Comparison of ENCODE assay signal across 20 mouse cellular contexts in genomic region chr6:127593487-127593886, GRCm38 (mm10). TPM values are rescaled to one million over a fixed set of nuclear protein-coding genes. Genes with fewer than 3 reads are reported as not detected.
A peak's percentile ranks its signal among the peaks of the same experiment; 100 is the strongest.
DNase-seq lines count a peak whose midpoint lies in the region; ATAC-seq and TF ChIP-seq lines count a peak whose summit lies in the region.
"Had no signal": no experiment of that assay in that cellular context is flagged by ENCODE, and none has a peak within 500 bp of the region (broad histone marks: within the 10 kb centered on the region; RNA-seq: fewer than 3 reads in every experiment).

No protein-coding gene starts in this region.

- no peak overlapping the region for H3K9ac ChIP-seq in forebrain, postnatal 0 days
- H3K9ac ChIP-seq in forebrain, embryonic 11.5 days (ENCODE audit: low read length): no peak overlapping the region
- H3K9ac ChIP-seq: intestine, embryonic 15.5 days; liver, embryonic 15.5 days; neural tube, embryonic 15.5 days had no signal

- H3K9me3 ChIP-seq in forebrain, postnatal 0 days (ENCODE audit: low read length): no peaks in the 10 kb centered on the region
- H3K9me3 ChIP-seq in forebrain, embryonic 11.5 days (ENCODE audit: control insufficient read depth, low read length): no peaks in the 10 kb centered on the region
- H3K9me3 ChIP-seq: embryonic facial prominence, embryonic 10.5 days; intestine, embryonic 15.5 days; liver, embryonic 15.5 days; neural tube, embryonic 15.5 days had no signal

- no peak overlapping the region for H3K27ac ChIP-seq in forebrain, postnatal 0 days (ENCODE audit: low read depth, low read length)
- H3K27ac ChIP-seq in forebrain, embryonic 11.5 days (ENCODE audit: low read depth, low read length): no peak overlapping the region
- no peak overlapping the region for H3K27ac ChIP-seq in thymus, adult 2 months (ENCODE audit: control insufficient read depth, insufficient read depth, low read length)
- H3K27ac ChIP-seq: embryonic facial prominence, embryonic 10.5 days; intestine, embryonic 15.5 days; liver, embryonic 15.5 days; neural tube, embryonic 15.5 days had no signal

- no peak for TF ChIP-seq POLR2A in brain, embryonic 14.5 days (IDR thresholded peaks at IDR 0.05; ENCODE audit: borderline replicate concordance, extremely low read depth, insufficient read depth, insufficient read length, poor library complexity, severe bottlenecking)
- no peak for TF ChIP-seq POLR2A in thymus, adult 2 months (IDR thresholded peaks at IDR 0.05; ENCODE audit: control insufficient read depth, extremely low read depth, insufficient read depth, low read length, poor library complexity)

- no peaks in the 10 kb centered on the region for H3K36me3 ChIP-seq in forebrain, postnatal 0 days (ENCODE audit: insufficient read depth)
- no peaks in the 10 kb centered on the region for H3K36me3 ChIP-seq in forebrain, embryonic 11.5 days (ENCODE audit: control insufficient read depth, insufficient read depth, low read length)
- no peaks in the 10 kb centered on the region; the same call in 1 of the 2 replicates for H3K36me3 ChIP-seq in thymus, adult 2 months (ENCODE audit: control insufficient read depth, insufficient read depth, low read length)
- H3K36me3 ChIP-seq: embryonic facial prominence, embryonic 10.5 days; intestine, embryonic 15.5 days; liver, embryonic 15.5 days; neural tube, embryonic 15.5 days had no signal

- DNase-seq in forebrain, postnatal 0 days: no peak
- DNase-seq in forebrain, embryonic 11.5 days (ENCODE audit: low spot score): no peak
- DNase-seq in layer of hippocampus, postnatal 36 days: peak; percentile 13 to 27
- no peak for DNase-seq in layer of hippocampus, adult 18-20 months (ENCODE audit: low spot score in 2 of 2)
- peak; percentile 73 for DNase-seq in brain, embryonic 14.5 days (ENCODE audit: low read depth)
- peak; percentile 27 for DNase-seq in thymus, adult 2 months
- no peak for DNase-seq in heart, adult 9 months (ENCODE audit: low spot score in 2 of 2)
- DNase-seq: gastrocnemius, postnatal 36 days; heart, postnatal 14 days; kidney, postnatal 4 days; lung, postnatal 14 days had no signal

- ATAC-seq in forebrain, postnatal 0 days: peak; percentile 37; the same call in 1 of the 2 replicates
- ATAC-seq in forebrain, embryonic 11.5 days (replicated peaks; ENCODE audit: low FRiP score): no peak
- no peak for ATAC-seq in CD4-positive, CD25-positive, alpha-beta regulatory T cell, adult 4 months
- ATAC-seq: activated CD4-positive, CD25-positive, alpha-beta regulatory T cell, adult 4 months; intestine, embryonic 15.5 days; Patski had no signal

- H3K27me3 ChIP-seq in forebrain, postnatal 0 days (ENCODE audit: insufficient read depth, low read length): no peaks in the 10 kb centered on the region
- no peaks in the 10 kb centered on the region for H3K27me3 ChIP-seq in forebrain, embryonic 11.5 days (ENCODE audit: control insufficient read depth, insufficient read depth, low read length)
- no peaks in the 10 kb centered on the region for H3K27me3 ChIP-seq in thymus, adult 2 months (ENCODE audit: control insufficient read depth, insufficient read depth, low read length)
- H3K27me3 ChIP-seq: intestine, embryonic 15.5 days; liver, embryonic 15.5 days; neural tube, embryonic 15.5 days had no signal

- no peak overlapping the region for H3K4me2 ChIP-seq in forebrain, postnatal 0 days (ENCODE audit: low read depth)
- H3K4me2 ChIP-seq in forebrain, embryonic 11.5 days (ENCODE audit: low read depth, low read length, severe bottlenecking): no peak overlapping the region
- H3K4me2 ChIP-seq: heart, embryonic 11.5 days; intestine, embryonic 15.5 days; liver, embryonic 15.5 days; midbrain, embryonic 11.5 days; neural tube, embryonic 15.5 days had no signal

- H3K4me1 ChIP-seq in forebrain, postnatal 0 days (ENCODE audit: insufficient read depth): no peaks in the 10 kb centered on the region
- no peaks in the 10 kb centered on the region for H3K4me1 ChIP-seq in forebrain, embryonic 11.5 days (replicated peaks; ENCODE audit: control insufficient read depth, insufficient read depth, low read length)
- peaks cover 22% of the 10 kb centered on the region for H3K4me1 ChIP-seq in thymus, adult 2 months (replicated peaks; ENCODE audit: control insufficient read depth, insufficient read depth, low read length)

- TF ChIP-seq CTCF in forebrain, postnatal 0 days (IDR thresholded peaks at IDR 0.05; ENCODE audit: low read depth): no peak
- TF ChIP-seq CTCF in brain, embryonic 14.5 days (IDR thresholded peaks at IDR 0.05; ENCODE audit: borderline replicate concordance, extremely low read depth, insufficient read depth, insufficient read length): no peak
- TF ChIP-seq CTCF in thymus, adult 2 months (IDR thresholded peaks at IDR 0.05; ENCODE audit: borderline replicate concordance, control insufficient read depth, extremely low read depth, insufficient read depth, low read length, poor library complexity): no peak

- no peak overlapping the region for H3K4me3 ChIP-seq in forebrain, postnatal 0 days (ENCODE audit: low read depth, low read length)
- H3K4me3 ChIP-seq in forebrain, embryonic 11.5 days (ENCODE audit: low read depth, low read length): no peak overlapping the region
- H3K4me3 ChIP-seq in thymus, adult 2 months (ENCODE audit: control insufficient read depth, insufficient read depth, low read length): no peak overlapping the region
- H3K4me3 ChIP-seq: embryonic facial prominence, embryonic 10.5 days; intestine, embryonic 15.5 days; liver, embryonic 15.5 days; neural tube, embryonic 15.5 days had no signal

- 20% methylated on average over 4 of the region's 4 CpGs for WGBS in forebrain, postnatal 0 days
- WGBS in forebrain, embryonic 11.5 days: 52% methylated on average over 4 of the region's 4 CpGs
- WGBS in thymus, adult 2 months: 28% methylated on average over 4 of the region's 4 CpGs

RNA-seq across cellular contexts. Expression of gene Cracr2a, which starts 32.3 kb away (rescaled TPM):
- total RNA-seq in forebrain, postnatal 0 days (2014; rRNA removed): 0.46 and 0.57 TPM in 2 replicates
- polyA plus RNA-seq in forebrain, postnatal 0 days (2015; fragmentation: Nextera tagmentation; extraction: Ambion mirVana): 0.28 and 0.30 TPM in 2 replicates
- polyA plus RNA-seq in forebrain, embryonic 11.5 days (2014; fragmentation: Nextera tagmentation; extraction: Ambion mirVana): 0.99 and 1.2 TPM in 2 replicates
- total RNA-seq in layer of hippocampus, postnatal 36 days (2021): 1 to 10 TPM; 1.8 to 2.6 TPM
- total RNA-seq in layer of hippocampus, adult 18-20 months (2021): 1 to 10 TPM; 1.5 to 3.0 TPM
- 0.14 and 0.29 TPM in 2 replicates for polyA plus RNA-seq in brain, embryonic 14.5 days (2012; rRNA removed)
- polyA plus RNA-seq in thymus, adult 2 months (2012; rRNA removed): 6.2 and 6.6 TPM in 2 replicates
- 10 to 100 TPM; 13.6 to 19.4 TPM for polyA plus RNA-seq in CD4-positive, CD25-positive, alpha-beta regulatory T cell, adult 4 months (2017; shearing (Covaris generic))
- polyA plus RNA-seq: Patski had no signal

Comparison
In these comparisons a context has a peak if more than half of its experiments do, and no peak if none do; other contexts are left out.
1. DNase-seq: peak in layer of hippocampus, postnatal 36 days (2 of 2), brain, embryonic 14.5 days (single experiment) and thymus, adult 2 months (single experiment); none in forebrain, postnatal 0 days (single experiment), forebrain, embryonic 11.5 days (single experiment), layer of hippocampus, adult 18-20 months (0 of 2) and heart, adult 9 months (0 of 2).